Mouse (Mus musculus): ENCODE measurements around the gene Gm9837. TPM values are rescaled to one million over a fixed set of nuclear protein-coding genes. Genes with fewer than 3 reads are reported as not detected.

Gm9837 gene
- not detected in 2 replicates for polyA plus RNA-seq (2016; fragmentation: Nextera tagmentation; extraction: Ambion mirVana)

GRCm38 (mm10) chr11:53469968-53470695 is at the start of gene Gm9837:
Gene Gm9837, minus strand, starts transcription at chr11:53470479.
- Histone ChIP-seq H3K4me2 (peak within 1 kb of the TSS; percentile 55), H3K27ac (peak within 1 kb of the TSS; percentile 74), H3K27me3 (peaks cover 56% of the 10 kb centered on the region), H3K9ac (replicated peaks) (0 out of 2 replicates have a peak within 1 kb of the TSS, but pooled peaks have one; percentile 8), H3K4me1 (replicated peaks) (peaks cover 24% of the 10 kb centered on the region), H3K36me3 (no peaks in the 10 kb centered on the region; the same call in 1 of the 2 replicates), H3K9me3 (no peaks in the 10 kb centered on the region), H3K4me3 (replicated peaks) (peak within 1 kb of the TSS; percentile 22)
- WGBS, result 4% methylated on average over 29 of the region's 29 CpGs
- peak; percentile 70; the same call in 1 of the 2 replicates for ATAC-seq (ENCODE audit: insufficient number of reproducible peaks, insufficient read depth, low FRiP score, low TSS enrichment, low read depth)

DNA sequence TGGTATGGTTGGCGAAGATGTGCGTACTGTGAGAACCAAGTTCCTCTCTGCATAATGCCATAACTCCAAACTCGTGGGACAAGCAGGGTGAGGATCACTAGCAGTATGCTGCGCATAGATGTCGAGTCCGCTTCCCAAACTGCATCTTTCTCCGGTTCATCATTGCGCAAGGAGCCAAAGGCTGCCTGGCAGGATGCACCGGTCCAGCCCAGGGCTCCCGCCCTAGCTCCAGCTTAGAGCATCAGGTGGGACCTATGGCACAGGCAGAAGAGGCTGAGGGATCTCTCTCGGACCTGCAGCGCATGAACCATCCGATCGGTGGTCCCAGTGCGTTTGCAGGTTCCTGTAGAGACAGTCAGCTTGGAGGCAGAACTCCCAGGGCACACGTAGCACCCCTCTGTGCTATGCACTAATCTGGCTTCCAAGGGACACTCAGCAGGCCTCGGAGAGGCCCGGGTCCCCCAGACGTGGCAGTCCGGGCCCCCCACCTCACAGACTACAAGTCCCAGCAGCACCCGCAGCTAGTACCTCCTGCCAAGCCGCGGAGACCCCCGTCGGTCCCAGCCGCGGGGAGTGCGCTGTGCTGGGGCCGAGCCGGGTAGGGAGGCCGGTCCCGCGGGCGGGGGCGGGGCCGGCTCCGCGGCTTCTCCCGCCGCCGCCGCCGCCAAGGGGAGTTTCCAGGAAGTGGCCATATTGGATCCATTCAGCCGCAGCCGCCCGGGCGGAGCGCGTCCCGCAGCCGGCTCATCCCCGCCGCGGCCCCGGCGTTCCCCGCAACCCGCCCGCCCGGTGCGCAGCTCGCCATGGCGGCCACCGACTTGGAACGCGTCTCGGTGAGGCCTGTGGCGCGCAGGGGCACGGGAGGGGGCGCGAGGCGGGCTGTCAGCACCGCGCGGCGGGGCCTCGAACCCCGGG is 49.2 kb upstream of the Gm9837 start, which contains the start of gene Sept8:
Gene Sept8 (plus strand): TSS at position 51 of the 915 bp plus-strand sequence.
- Histone ChIP-seq H3K27me3 (no peaks in the 10 kb centered on the region), H3K4me3 (replicated peaks) (peak within 1 kb of the TSS; percentile 91), H3K9me3 (no peaks in the 10 kb centered on the region), H3K9ac (replicated peaks) (peak within 1 kb of the TSS; percentile 89), H3K27ac (peak within 1 kb of the TSS; percentile 84), H3K4me1 (replicated peaks) (peaks cover 54% of the 10 kb centered on the region), H3K36me3 (no peaks in the 10 kb centered on the region), H3K4me2 (peak within 1 kb of the TSS; percentile 82)
- 4% methylated on average over 79 of the region's 79 CpGs for WGBS
- peak; percentile 74 for ATAC-seq (ENCODE audit: insufficient number of reproducible peaks, insufficient read depth, low FRiP score, low TSS enrichment, low read depth)

GRCm38 (mm10) chr11:53518759-53519158 is 48.5 kb upstream of the Gm9837 start:
- Histone ChIP-seq H3K4me2 (peak overlapping the region; percentile 82), H3K4me1 (replicated peaks) (peaks cover 47% of the 10 kb centered on the region), H3K9me3 (no peaks in the 10 kb centered on the region), H3K27me3 (no peaks in the 10 kb centered on the region), H3K36me3 (no peaks in the 10 kb centered on the region), H3K27ac (no peak overlapping the region), H3K9ac (replicated peaks) (no peak overlapping the region), H3K4me3 (replicated peaks) (no peak overlapping the region)
- no peak for ATAC-seq (ENCODE audit: insufficient number of reproducible peaks, insufficient read depth, low FRiP score, low TSS enrichment, low read depth)
- 46% methylated on average over 5 of the region's 5 CpGs for WGBS

DNA sequence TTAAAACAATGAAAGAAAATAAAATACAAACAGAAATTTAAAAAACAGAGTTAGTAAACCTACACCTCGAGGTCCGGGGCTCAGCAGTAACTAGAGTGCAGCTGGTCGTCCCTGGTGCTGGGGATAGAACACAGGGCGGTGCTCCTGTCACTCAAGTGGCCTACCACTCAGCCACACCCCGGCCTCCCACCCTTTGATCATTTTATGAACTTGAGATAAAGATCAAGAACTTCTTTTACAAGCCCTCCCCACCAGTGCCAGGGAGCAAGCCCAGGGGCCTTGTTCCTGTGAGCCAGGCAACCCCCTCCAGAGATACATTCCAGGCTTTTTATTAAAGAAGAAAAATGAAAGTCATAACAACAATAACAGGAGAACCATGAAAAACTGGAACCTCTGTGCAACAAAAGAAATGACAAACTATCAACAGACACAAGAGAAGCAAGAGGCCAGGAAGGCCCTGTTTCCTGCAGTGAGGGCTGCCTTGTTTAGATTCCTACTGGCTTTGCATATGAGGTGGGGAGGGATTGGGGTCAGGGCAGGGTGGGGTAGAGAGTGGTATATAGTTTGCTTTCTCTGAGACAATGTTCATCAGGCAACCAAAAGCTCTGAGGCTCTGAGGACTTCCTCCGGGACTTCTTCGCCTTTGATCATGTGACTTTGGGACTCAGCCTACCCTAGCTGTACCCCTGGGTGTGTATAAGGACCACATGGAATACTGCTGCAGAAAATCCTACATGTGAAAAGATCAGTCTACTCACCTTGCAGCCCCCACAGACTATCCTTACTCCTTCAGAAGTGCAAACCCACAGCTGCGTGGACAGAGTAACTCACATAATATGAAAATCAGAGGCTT is 46.7 kb upstream of the Gm9837 start:
- Histone ChIP-seq H3K4me1 (replicated peaks) (peaks cover 31% of the 10 kb centered on the region), H3K9me3 (no peaks in the 10 kb centered on the region), H3K27ac (no peak overlapping the region), H3K36me3 (no peaks in the 10 kb centered on the region), H3K4me2 (no peak overlapping the region), H3K27me3 (no peaks in the 10 kb centered on the region), H3K9ac (replicated peaks) (no peak overlapping the region), H3K4me3 (replicated peaks) (no peak overlapping the region)
- WGBS, result 35% methylated on average over 8 of the region's 8 CpGs
- no peak for ATAC-seq (ENCODE audit: insufficient number of reproducible peaks, insufficient read depth, low FRiP score, low TSS enrichment, low read depth)

DNA sequence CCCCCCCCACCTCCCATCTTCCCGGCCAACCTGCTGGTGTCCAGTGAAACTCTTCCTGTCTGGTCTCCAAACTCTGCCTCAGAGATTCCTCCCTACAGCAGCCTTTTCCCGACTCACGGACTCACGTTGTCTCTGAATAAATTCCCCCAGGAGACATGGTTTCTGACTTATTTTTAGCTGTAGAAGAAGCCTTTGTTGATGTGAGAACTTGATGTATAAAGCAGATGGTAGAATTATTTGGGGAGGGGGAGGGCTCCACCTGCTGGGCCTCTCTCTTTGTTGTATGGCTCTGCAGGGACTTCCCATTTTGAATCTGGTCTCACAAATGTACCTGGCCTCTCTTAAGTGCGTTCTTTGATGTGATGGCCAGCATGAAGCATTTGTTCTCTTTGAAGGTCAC is 40.1 kb upstream of the Gm9837 start:
- no peak overlapping the region for H3K27ac ChIP-seq
- H3K4me1 ChIP-seq (replicated peaks), result 0 out of 2 replicates have a peak, but pooled peaks cover under 1% of the 10 kb centered on the region
- H3K4me2 ChIP-seq, result no peak overlapping the region
- no peaks in the 10 kb centered on the region for H3K9me3 ChIP-seq
- WGBS, result 46% methylated on average over 5 of the region's 5 CpGs
- ATAC-seq (ENCODE audit: insufficient number of reproducible peaks, insufficient read depth, low FRiP score, low TSS enrichment, low read depth), result no peak
- no peaks in the 10 kb centered on the region for H3K36me3 ChIP-seq
- no peaks in the 10 kb centered on the region for H3K27me3 ChIP-seq
- H3K4me3 ChIP-seq (replicated peaks), result no peak overlapping the region
- no peak overlapping the region for H3K9ac ChIP-seq (replicated peaks)

- H3K27me3 ChIP-seq, result no peaks in the 10 kb centered on the region
- WGBS, result 45% methylated on average over 3 of the region's 3 CpGs
- ATAC-seq (ENCODE audit: insufficient number of reproducible peaks, insufficient read depth, low FRiP score, low TSS enrichment, low read depth), result no peak
Measured at GRCm38 (mm10) chr11:53508591-53508990, 38.3 kb upstream of the Gm9837 start.

DNA sequence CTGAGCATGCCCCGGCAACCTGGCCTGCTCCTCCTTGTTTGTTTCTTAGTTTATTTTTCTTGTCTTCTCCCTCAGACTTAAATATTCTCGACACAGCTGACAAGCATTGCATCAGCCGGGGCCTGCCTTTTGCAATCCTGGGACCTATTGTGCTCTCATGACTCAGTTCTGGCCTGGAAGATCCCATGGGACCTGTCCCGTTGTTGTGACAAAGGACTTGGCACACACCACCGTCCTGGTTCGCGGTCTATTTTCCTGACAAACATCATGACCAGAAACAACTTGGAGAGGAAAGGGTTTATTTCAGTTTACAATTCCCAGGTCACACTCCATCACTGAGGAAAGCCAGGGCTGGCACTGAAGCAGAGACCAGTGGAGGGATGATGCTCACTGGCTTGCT is 37.9 kb upstream of the Gm9837 start:
- 83% methylated on average over 7 of the region's 7 CpGs for WGBS
- no peak overlapping the region for H3K27ac ChIP-seq
- no peak overlapping the region for H3K4me2 ChIP-seq
- ATAC-seq (ENCODE audit: insufficient number of reproducible peaks, insufficient read depth, low FRiP score, low TSS enrichment, low read depth), result no peak
- H3K36me3 ChIP-seq, result no peaks in the 10 kb centered on the region
- H3K4me1 ChIP-seq (replicated peaks), result 0 out of 2 replicates have a peak, but pooled peaks cover 8% of the 10 kb centered on the region
- H3K4me3 ChIP-seq (replicated peaks), result no peak overlapping the region
- H3K9me3 ChIP-seq, result no peaks in the 10 kb centered on the region
- H3K9ac ChIP-seq (replicated peaks), result no peak overlapping the region
- no peaks in the 10 kb centered on the region for H3K27me3 ChIP-seq

More at GRCm38 (mm10) chr11:53508591-53508990, 38.3 kb upstream of the Gm9837 start:
- Histone ChIP-seq H3K9me3 (no peaks in the 10 kb centered on the region), H3K36me3 (no peaks in the 10 kb centered on the region), H3K9ac (replicated peaks) (no peak overlapping the region), H3K4me3 (replicated peaks) (no peak overlapping the region), H3K4me1 (replicated peaks) (0 out of 2 replicates have a peak, but pooled peaks cover 8% of the 10 kb centered on the region), H3K27ac (no peak overlapping the region), H3K4me2 (no peak overlapping the region)

DNA sequence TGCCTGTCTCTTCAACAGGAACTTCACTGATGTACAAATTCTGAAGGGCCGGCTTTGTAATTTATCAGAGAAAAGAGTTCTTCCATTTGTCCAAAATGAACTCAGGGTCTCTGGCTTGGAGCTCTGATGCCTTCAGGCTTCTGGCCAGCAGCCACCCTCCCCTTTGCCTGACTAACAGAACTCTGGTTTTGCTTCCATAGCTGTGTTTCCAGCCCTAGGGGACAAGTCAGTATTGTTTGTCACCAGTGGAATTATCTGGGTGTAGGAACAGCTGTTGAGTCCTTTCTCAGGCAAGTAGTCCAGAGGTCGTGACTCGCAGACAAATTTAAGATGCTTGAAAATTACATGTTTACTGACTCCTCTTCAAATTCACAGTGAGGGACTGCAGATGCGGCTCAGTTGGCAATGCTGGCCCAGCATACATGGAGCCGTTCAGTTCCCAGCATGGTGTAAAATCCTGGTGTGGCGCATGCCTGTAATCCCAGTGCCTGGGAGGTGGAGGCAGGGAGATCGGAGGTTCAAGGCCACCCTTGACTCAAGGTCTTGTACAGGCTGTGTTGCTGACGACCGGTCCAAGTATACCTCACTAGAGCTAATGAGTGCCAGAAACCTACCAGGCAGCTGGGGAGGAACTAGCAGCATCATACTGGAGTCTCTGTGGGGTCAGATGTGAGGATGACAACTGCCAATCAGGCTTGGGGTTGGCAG is 37.0 kb upstream of the Gm9837 start:
- Histone ChIP-seq H3K27me3 (no peaks in the 10 kb centered on the region), H3K4me3 (replicated peaks) (no peak overlapping the region), H3K4me1 (replicated peaks) (0 out of 2 replicates have a peak, but pooled peaks cover 8% of the 10 kb centered on the region), H3K36me3 (no peaks in the 10 kb centered on the region), H3K9ac (replicated peaks) (no peak overlapping the region), H3K27ac (no peak overlapping the region), H3K9me3 (no peaks in the 10 kb centered on the region), H3K4me2 (no peak overlapping the region)
- 80% methylated on average over 9 of the region's 9 CpGs for WGBS
- ATAC-seq (ENCODE audit: insufficient number of reproducible peaks, insufficient read depth, low FRiP score, low TSS enrichment, low read depth), result no peak

- Histone ChIP-seq H3K9me3 (no peaks in the 10 kb centered on the region), H3K4me1 (replicated peaks) (peaks cover 13% of the 10 kb centered on the region; the same call in 1 of the 2 replicates), H3K27me3 (no peaks in the 10 kb centered on the region), H3K36me3 (no peaks in the 10 kb centered on the region), H3K4me2 (no peak overlapping the region), H3K4me3 (replicated peaks) (no peak overlapping the region), H3K27ac (no peak overlapping the region), H3K9ac (replicated peaks) (no peak overlapping the region)
- WGBS, result 49% methylated on average over 5 of the region's 5 CpGs
- ATAC-seq (ENCODE audit: insufficient number of reproducible peaks, insufficient read depth, low FRiP score, low TSS enrichment, low read depth), result no peak
Measured at GRCm38 (mm10) chr11:53505026-53505663, 34.9 kb upstream of the Gm9837 start.

DNA sequence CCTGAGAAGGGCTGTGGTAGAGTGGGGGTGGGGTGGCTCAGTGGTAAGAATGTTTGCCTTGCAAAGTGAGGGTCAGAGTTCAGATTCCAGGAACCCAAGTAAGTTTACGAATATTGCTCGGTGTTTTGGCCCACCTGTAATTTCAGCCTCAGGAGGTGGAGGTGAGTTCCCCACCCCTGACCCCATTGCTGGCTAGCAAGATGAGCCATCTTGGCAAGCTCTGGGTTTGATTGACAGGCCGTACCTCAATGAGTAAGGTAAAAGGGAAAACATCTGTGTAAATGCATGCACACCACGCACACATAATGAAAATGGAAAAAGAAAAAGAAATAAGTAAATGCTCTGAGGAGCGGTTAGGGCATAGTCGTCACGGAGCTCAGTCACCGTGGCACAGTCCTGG is 34.1 kb upstream of the Gm9837 start:
- Histone ChIP-seq H3K36me3 (no peaks in the 10 kb centered on the region), H3K27ac (no peak overlapping the region), H3K4me1 (replicated peaks) (peaks cover 13% of the 10 kb centered on the region; the same call in 1 of the 2 replicates), H3K27me3 (0 out of 2 replicates have a peak, but pooled peaks cover 4% of the 10 kb centered on the region), H3K4me2 (no peak overlapping the region), H3K9me3 (no peaks in the 10 kb centered on the region), H3K9ac (replicated peaks) (no peak overlapping the region), H3K4me3 (replicated peaks) (no peak overlapping the region)
- 90% methylated on average over 8 of the region's 8 CpGs for WGBS
- ATAC-seq (ENCODE audit: insufficient number of reproducible peaks, insufficient read depth, low FRiP score, low TSS enrichment, low read depth), result no peak
